29 mouse cellular contexts compared by ENCODE assay signal in the genomic region with DNA sequence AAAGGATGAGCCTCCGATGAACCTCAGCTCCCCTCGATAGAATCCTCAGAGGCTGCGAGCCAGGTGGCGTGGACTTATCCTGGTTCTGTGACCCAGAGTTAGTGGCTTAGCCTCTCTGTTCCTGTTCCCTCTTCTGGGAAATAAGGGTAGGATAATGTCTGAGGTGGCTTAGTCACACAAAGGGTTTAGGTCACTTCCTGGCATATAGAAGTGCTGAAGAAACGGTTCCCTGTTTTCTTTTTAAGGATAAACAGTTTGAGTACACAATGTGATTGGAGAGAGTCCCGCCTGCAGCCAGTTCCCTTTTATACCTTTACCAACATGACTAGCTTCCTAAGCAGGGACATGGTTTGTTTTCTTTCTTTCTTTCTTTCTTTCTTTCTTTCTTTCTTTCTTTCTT. TPM values are rescaled to one million over a fixed set of nuclear protein-coding genes. Genes with fewer than 3 reads are reported as not detected.
A peak's percentile ranks its signal among the peaks of the same experiment; 100 is the strongest.
DNase-seq lines count a peak whose midpoint lies in the region; TF ChIP-seq lines count a peak whose summit lies in the region.
"Had no signal": no experiment of that assay in that cellular context is flagged by ENCODE, and none has a peak within 500 bp of the region (broad histone marks: within the 10 kb centered on the region; RNA-seq: fewer than 3 reads in every experiment).

No protein-coding gene starts in this region.

- peaks cover 19% of the 10 kb centered on the region for H3K4me1 ChIP-seq in brown adipose tissue, adult 24 weeks (ENCODE audit: control insufficient read depth, insufficient read depth, insufficient read length, low read length)

- no peak for TF ChIP-seq CTCF in layer of hippocampus, adult 2 months (conservative IDR thresholded peaks at IDR 0.05)

- DNase-seq in layer of hippocampus, adult 2 months (ENCODE audit: low spot score in 2 of 2): no peak
- no peak for DNase-seq in layer of hippocampus, adult 9-10 months (ENCODE audit: low spot score)
- DNase-seq in lung, postnatal 25 days (ENCODE audit: low spot score): peak; percentile 53
- no peak for DNase-seq in lung, postnatal 10 days
- DNase-seq in skeletal muscle tissue, adult 2 months (ENCODE audit: low read depth, low spot score): peak; percentile 45
- no peak for DNase-seq in ovary, postnatal 36 days (ENCODE audit: low spot score)
- DNase-seq in adrenal gland, postnatal 25 days: no peak
- DNase-seq: cerebellum, adult 2 months; cerebellum, postnatal 36 days; kidney, adult 9 months; kidney, postnatal 25 days; layer of hippocampus, adult 9-11 months; right cerebral cortex, adult 18-20 months; thymus, adult 18-20 months; thymus, postnatal 4 days had no signal

- no peak overlapping the region for H3K4me3 ChIP-seq in layer of hippocampus, adult 2 months
- H3K4me3 ChIP-seq in brown adipose tissue, adult 24 weeks (ENCODE audit: insufficient read depth, low read depth, low read length): no peak overlapping the region
- H3K4me3 ChIP-seq: forebrain, embryonic 13.5 days; heart, embryonic 13.5 days; hindbrain, embryonic 15.5 days; intestine, embryonic 15.5 days; limb, embryonic 12.5 days; midbrain, embryonic 12.5 days; neural tube, embryonic 12.5 days had no signal

- peak overlapping the region; percentile 24; the same call in 1 of the 2 replicates for H3K27ac ChIP-seq in layer of hippocampus, adult 2 months
- H3K27ac ChIP-seq in brown adipose tissue, adult 24 weeks (replicated peaks; ENCODE audit: low read depth, low read length): peak overlapping the region; percentile 26; the same call in 1 of the 2 replicates
- H3K27ac ChIP-seq: forebrain, embryonic 13.5 days; heart, embryonic 13.5 days; hindbrain, embryonic 15.5 days; intestine, embryonic 15.5 days; midbrain, embryonic 12.5 days; neural tube, embryonic 12.5 days had no signal

RNA-seq across cellular contexts. Expression of gene Sh3pxd2b, which starts 10.8 kb away (rescaled TPM):
- 10 to 100 TPM; 10.2 to 11.1 TPM for total RNA-seq in layer of hippocampus, adult 2 months (2021)
- polyA plus RNA-seq in brown adipose tissue, adult 24 weeks (2012; ENCODE audit: insufficient read depth, insufficient read length, missing spikeins): 3.4 and 5.6 TPM in 2 replicates
- 4.6 and 5.1 TPM in 2 replicates for total RNA-seq in adrenal gland, postnatal 25 days (2021)
- total RNA-seq: monocyte, adult 5-6 weeks had no signal

RNA-seq across cellular contexts. Expression of gene Hbq1a, which starts 58.5 kb away (rescaled TPM):
- total RNA-seq in layer of hippocampus, adult 2 months (2021): 1 to 10 TPM; 1.1 to 1.8 TPM
- polyA plus RNA-seq in brown adipose tissue, adult 24 weeks (2012; ENCODE audit: insufficient read depth, insufficient read length, missing spikeins): not detected in 2 replicates
- total RNA-seq in adrenal gland, postnatal 25 days (2021): not detected in 2 replicates
- total RNA-seq: adrenal gland, postnatal 10 days; ES-E14; gastrocnemius, postnatal 4 days; monocyte, adult 5-6 weeks had no signal
- polyA plus RNA-seq: activated CD4-positive, CD25-positive, alpha-beta regulatory T cell, adult 4 months; CD4-positive, CD25-positive, alpha-beta regulatory T cell, adult 4 months; limb, embryonic 12.5 days had no signal

Comparison
In these comparisons a context has a peak if more than half of its experiments do, and no peak if none do; other contexts are left out.
1. DNase-seq: peak in lung, postnatal 25 days (single experiment) and skeletal muscle tissue, adult 2 months (single experiment); none in layer of hippocampus, adult 2 months (0 of 2), layer of hippocampus, adult 9-10 months (single experiment), lung, postnatal 10 days (single experiment), ovary, postnatal 36 days (single experiment) and adrenal gland, postnatal 25 days (single experiment).